Mouse (Mus musculus) heart, adult 11 months (tissue): ENCODE results near the gene Gm28053.
A peak's percentile ranks its signal among the peaks of the same experiment; 100 is the strongest.

Source experiments
- DNase-seq: peaks from one replicate; pipeline ENCODE4 v3.0.0; 2022

Gm28053 gene

DNA sequence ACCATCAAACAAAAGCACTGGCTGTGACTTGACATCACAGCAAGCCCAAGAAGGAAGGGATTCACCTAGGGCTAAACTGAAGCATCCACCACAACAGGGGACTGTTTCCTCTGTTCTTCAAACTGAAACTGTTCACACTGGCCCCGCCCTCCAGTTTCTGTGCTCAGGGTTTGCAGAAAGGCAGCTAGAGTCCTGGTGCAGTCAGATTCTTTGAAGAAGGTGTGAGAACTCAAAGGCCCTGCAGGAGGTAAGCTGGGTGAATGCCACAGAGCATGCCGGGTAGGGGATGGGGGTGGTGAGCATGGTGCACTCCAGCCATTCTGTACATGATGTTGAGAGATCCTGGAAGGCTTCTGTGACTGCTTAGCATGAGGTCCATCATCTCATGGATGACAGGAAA, at the start of gene Gm28053, which contains the start of gene Gimap7:
Gm28053 (plus strand) TSS at position 153 of the 400 bp plus-strand sequence.
Gimap7 (plus strand) TSS at position 167 of the 400 bp plus-strand sequence.
- DNase-seq, result peak; percentile 87

DNA sequence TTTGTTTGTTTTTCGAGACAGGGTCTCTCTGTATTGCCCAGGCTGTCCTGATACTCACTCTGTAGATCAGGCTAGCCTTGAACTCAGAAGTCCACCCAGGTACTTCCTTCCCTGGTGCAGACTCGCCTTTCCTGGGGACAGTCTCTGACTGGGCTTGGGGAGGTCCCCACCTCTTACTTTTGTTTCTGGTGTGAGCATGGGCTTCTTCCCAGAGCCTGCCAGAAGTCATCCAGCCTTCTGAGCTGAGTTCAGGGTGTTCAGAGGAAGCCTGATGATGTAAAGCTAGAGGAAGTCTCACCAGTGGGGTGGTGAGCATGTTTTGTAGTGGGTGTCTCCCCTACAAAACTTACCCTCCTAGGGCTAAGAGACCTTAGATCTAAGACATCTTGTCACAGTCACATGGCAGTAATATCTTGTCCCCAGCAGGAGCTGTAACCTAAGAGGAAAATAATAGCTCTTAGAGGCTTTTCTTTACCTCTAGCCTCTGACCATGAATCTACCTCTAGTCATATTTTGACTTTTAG, 48.9 kb upstream of the Gm28053 start:
- DNase-seq, result peak; percentile 71

DNA sequence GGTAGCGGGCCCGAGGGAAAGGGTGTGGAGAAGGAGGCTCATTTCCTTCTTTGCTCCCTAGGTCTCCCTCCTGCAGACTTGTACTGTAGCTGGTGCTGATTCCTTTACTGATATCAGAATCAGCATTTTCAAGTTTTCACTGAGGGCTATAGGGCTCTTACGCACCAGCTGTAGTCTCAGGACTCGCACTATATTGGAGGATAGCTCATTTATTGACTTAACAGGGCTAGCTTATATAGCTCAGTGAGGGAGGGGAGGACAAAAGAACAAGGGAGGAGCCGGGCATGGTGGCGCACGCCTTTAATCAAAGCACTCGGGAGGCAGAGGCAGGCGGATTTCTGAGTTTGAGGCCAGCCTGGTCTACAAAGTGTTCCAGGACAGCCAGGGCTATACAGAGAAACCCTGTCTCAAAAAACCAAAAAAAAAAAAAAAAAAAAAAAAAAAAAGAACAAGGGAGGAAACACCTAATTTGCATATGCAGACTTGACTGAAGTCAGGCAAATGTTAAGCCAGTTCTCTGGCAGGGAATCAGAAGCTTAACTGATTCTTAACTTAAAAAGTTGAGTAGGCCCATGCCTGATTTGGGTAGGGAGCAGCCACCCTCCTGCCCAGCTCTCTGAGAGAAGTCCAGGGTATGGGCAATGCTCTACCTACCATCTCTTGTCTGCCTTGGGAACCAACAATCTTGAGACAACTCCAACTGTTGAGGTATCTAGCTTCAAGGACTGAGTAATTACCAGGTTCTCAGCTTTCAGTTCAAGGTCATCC, 43.9 kb upstream of the Gm28053 start:
- DNase-seq, result peak; percentile 75

DNA sequence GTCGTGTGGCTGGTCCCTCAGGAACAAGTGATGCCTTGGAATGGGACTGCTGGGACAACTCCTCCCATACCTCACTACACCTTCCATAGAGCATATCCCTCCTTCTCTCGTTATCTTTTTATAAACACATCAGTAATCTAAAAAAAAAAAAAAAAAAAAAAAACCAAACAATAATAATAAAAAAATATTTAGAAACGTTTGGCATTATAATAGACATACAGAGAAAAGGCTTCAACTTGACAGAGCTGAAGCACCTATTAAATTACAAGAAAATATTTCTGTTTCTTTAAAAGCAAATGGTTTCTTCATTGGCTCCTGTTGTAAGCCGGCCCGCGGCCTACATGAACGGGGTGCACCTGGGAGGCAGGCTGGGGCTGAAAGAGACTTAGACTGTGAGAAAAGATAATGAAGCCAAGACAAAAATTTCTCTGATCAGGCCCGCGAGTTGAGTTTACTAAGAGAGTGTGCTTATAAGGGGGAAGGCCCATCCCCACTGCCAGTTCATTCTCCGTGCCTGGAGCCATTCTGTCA, 42.9 kb upstream of the Gm28053 start:
- no peak for DNase-seq

DNA sequence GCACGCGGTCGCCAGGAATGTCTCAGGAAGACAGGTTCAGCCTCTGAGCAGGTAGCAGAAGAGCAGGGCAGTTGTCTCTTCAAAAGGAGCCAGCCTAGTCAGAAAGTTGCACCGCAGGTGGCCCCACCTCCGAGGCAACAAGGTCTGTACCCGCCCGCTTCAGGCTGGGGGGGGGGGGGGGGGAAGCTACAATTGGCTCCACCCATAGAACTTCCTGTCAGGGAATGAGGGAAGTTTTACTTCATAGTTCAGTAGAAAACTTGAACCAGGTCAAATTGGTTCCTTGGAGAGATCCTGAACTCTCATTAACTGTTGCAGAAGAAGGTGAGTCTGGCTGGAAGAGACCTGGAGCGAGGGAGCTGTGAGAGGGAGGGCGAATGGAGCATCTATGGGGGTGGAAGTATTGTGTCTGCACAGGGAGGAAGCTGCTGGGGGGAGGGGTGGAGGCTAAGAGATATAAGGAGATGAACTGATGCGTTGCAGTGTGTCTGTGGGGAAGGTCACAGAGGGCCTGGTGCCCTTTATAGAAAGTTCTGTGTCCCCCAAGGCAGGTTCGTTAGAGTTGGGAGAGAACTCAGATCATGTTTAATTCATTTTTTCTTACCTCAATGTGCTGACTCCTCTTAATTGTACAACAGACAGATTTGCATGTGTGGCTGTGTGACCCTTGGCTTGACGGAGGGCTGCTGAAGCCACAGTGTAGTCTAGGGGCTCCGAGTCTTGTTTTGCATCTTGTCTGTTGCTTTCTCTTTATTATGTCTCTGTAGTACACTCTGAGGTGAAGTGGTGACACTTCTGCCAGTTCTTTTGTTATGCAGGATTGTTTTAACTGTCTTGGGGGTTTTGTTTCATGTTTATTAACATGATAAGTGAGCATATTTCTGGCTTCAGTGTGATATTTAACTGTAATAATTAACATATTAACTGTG, 42.2 kb upstream of the Gm28053 start, which contains the start of gene Gimap9:
Gimap9 (plus strand) TSS at position 199 of the 929 bp plus-strand sequence.
- DNase-seq, result peak; percentile 95

DNA sequence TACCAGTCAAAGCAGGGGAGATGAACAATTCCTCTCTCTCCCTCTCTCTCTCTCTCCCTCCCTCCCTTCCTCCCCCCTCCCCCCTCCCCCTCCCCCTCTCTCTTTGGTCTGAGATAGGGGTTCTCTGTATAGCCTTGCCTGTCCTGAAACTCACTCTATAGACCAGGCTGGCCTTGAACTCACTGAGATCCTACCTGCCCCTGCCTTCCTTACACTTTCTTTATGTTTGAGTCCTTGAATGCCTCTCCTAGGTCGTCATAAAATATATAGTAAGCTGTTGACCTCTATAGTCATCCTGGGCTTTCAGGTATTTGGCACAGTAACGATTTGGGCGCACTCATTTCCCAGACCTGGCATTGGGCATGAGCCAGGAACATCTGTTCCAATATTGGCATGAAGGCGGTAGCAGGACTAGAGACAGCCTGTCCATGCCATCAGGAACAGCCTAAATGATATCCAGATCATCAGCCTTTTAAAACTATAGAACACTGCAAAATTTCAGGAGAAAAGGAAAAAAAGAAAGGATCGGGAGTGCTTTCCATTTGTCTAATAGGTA, 41.5 kb upstream of the Gm28053 start:
- peak; percentile 83 for DNase-seq

DNA sequence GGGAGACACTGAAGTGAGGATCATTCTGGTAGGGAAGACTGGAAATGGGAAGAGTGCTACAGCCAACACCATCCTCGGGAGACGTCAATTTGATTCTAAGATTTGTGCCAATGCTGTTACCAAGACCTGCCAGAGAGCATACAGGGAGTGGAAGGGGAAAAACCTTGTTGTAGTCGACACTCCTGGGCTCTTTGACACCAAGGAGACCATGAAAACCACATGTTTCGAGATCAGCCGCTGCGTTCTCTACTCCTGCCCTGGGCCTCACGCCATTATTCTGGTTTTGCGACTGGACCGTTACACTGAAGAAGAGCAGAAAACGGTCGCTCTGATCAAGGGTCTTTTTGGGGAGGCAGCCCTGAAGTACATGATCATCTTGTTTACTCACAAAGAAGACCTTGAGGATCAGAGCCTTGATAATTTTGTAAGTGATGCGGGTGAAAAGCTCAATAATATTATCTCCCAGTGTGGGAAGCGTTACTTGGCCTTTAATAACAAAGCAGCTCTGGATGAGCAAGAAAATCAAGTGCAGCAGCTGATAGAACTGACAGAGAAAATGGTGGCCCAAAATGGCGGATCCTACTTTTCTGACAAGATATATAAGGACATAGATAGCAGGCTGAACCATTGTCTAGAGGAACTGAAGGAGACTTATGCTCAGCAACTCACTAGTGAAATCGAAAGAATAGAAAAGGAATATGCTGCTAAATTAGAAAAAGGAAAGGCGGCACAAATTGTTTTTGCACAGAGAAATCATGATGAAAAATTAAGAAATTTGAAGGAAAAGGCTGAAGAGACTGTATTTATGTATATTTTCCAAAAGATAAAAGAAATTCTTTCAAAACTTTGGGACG, 40.7 kb upstream of the Gm28053 start:
- DNase-seq, result peak; percentile 84

DNA sequence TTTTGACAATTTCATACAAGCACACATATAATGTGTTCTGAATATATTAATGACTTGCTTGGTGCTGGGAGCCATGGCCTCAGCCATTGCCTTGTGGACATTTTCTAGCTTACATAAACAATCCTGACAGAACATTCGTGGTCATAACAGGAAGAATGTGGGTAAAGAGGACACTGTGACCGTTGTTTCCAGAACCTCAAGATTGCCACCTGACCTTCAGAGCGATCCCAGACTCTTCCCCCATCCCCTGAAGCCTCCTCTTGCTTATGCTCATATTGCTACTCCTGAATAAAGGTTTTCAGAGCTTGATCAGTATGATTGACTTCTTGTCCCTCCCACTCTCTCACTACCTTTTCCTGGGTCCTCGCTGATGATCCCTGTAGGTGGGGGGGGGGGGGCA, 40.0 kb upstream of the Gm28053 start:
- DNase-seq, result peak; percentile 77

DNA sequence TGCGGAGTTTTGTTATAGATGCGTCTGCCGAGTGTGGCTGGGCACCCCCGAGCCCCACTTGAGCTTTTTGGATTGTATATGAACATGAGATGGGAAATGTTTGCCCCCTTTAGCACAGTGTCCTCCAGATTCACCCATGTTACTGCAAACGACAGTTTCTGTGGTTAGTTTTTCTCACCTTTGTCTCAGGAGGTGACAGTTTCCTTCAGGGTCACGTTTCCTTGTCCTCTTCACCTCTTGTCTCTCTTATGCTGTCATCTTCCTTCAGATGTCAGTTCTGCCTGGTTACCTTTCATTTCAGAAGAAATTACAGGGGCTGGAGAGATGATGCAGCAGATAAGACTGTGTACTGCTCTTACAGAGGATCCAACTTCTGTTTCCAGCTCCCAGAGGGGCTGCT, 38.7 kb upstream of the Gm28053 start:
- peak; percentile 66 for DNase-seq

DNA sequence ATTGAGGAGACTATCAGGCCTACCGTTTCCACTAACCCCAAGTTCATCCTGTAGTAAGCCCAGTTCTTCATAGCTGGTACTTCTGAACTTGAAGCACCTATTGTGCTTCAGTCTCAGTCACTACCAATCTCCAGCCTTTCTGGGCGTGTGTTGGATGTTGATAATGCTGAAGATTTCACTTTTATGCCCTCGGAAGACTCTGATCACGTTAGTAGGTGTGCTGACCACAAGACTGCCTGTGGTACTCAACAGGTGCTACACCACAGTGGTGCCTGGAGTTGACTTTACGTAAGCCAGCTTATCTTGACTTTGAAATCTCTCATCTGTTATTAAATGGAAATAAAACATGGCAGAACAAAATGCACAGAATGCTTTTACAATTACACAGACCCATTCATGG, 38.0 kb upstream of the Gm28053 start:
- DNase-seq, result peak; percentile 53

DNA sequence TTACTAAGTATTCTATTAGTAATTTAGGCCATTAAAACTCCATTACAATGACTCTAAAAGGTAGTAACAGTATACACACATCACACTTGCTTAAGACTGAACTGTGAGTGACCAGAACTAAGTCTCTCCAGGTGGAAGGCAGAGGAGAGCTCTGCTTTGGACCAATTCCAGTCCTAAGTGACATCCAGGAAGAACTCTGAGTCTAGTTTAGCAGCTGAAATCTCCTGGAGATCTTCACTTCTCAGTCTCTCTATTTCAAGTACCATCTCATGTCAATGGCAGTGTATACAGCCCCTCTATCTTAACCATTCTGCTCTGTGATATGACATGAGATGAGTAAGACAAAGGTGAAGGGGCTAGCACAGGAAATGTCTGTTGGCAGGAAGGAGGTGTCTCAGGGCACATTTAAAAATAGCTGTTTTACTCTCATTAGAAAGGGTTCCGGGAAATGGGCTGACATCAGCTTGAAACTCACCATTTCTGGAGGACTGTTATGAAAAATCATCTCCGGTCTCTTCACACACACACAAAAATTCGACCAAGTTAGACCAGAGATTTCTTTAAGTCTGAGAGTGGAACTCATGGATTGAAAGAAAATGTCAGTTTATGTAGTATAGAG, 36.8 kb upstream of the Gm28053 start:
- peak; percentile 92 for DNase-seq

DNA sequence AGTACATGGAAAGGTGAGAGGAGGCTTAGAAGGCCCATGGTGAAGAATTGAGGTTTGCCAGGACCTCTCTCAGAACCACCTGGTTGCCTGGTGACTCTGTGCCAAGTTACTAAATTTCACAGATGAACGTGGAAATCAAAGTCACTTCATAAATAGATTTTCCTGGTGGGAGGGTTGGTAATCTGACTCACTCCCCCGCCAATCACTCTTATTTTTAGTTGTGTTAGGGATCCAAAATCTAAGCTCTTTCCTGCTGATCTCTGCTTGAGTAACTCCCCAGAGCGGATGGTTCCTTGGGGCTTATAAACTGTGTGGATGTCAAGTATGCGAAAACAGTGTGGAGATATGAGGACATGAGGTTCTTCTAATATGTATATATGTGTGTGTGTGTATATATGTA, 36.1 kb upstream of the Gm28053 start:
- peak; percentile 84 for DNase-seq

DNA sequence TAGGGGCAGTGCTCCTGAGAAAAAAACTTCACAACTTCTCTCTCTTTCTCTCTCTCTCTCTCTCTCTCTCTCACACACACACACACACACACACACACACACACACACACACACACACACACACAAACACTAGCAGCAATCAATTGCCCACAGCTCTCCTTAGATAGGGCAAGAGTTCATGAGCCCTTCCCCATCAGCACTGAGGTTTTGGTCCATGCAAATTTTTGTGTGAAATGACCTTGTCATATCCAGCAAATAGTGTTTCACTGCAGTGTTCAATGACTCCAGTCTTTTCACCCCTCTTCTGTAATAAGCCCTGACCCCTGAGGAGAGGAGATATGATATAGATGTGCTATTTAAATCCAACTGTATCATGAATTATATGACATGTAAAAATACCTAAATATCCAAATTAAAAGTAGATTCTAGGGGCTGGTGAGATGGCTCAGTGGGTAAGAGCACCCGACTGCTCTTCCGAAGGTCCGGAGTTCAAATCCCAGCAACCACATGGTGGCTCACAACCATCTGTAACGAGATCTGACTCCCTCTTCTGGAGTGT, 35.1 kb upstream of the Gm28053 start:
- DNase-seq, result peak; percentile 23

DNA sequence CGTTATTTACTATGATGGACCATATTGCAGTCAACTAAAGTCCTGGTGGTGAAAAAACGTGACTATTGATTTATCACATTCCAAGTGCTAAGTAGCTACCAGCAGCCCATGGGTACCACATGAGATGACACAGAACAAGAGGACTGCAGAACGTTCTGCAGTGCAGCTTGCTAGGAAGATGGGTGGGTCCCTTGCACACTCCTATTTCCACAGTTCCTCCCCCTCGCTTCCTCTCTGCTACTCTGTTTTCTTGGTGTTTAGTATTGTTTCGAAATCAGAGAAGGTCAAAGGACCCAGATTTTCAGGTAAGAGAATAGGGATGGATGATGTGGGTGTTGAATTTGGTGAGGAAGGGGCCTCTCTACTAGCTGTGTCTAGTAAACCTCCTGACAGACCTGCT, 34.1 kb upstream of the Gm28053 start, which contains the start of gene Gimap4:
Gimap4 (plus strand) TSS at position 231 of the 400 bp plus-strand sequence.
- peak; percentile 95 for DNase-seq

DNA sequence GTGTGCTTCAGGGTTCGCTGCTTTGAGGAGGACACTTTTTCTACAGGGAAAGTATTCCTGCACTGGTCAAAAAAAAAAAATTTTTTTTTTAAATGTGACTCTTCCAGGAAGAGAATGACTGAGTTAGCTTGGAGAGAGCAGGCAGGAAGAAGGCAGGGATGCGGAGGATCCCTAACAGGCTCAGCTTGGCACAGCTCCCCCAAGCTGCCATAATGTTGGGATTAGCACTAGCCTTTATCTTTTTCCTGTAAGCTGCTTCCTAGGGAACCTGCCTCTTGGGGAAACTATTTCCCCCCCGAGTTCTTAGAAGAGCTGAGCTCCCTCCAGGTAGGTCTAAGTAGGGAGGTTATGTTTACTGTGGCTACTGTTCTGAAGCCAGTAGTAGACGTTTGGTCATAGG, 33.6 kb upstream of the Gm28053 start:
- peak; percentile 94 for DNase-seq

DNA sequence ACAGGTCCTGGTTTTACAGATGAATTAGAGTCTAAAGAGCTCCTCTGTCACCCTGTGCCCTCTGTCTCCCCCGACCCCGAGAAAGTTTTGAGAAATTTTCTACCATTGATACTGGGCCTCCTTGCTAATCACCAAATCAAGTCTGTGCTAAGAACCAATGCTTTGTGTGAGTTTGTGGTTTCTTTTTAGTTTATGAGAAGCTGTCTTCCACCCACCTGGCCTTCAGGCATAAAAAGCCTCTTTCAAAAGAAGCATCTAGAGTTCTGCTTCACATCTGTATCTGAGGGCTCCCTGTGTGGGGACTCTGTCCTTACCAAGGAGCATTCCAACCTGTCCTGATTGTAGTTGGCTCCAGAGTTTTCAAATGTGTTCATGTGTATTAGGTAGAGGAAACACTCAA, 33.2 kb upstream of the Gm28053 start:
- no peak for DNase-seq

DNA sequence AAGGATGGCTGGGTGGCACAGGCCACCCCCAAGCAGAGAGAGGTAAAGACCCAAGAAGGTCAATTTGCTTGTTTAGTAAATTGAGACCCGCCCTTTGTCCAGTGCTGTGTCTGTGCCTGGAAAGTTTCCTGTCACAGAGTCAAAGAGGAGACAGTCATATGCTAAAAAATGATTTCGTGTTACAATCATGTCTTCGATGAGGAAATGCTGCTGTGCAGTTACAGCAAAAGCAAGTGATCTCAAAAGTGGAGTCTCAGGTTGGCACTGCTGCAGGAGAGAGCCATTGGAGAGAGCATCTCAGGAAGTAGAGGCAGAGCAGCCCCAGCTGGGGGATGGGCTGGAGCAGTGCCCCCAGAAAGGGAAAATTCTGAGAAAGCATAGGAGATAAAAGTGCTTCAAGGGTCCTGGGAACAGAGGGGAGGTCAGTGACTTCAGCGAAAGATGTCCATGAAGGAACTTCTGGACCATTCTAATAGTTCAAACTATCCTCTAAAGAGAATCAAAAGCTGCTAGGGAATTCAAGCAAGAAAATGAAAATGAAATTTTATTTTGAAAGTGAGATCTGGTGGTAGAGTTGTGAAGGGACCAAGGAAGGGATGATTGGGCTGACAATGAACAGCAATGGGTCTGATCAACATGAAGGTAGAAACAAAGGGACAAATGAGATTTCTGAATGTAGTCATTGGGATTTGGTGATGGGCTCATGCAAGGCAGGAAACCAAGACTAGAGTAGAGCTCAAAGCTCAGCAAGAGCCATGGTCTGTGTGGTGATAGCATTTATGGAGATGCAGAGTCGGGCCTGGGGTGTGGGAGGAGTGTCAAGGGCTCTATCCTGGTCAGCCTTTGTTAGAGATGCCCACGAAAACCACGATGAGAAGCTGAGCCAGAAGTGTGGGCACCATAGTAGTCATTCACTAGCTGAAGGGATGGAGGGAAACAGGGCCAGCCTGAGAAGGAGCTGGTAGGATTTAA, 32.4 kb upstream of the Gm28053 start:
- peak; percentile 89 for DNase-seq

DNA sequence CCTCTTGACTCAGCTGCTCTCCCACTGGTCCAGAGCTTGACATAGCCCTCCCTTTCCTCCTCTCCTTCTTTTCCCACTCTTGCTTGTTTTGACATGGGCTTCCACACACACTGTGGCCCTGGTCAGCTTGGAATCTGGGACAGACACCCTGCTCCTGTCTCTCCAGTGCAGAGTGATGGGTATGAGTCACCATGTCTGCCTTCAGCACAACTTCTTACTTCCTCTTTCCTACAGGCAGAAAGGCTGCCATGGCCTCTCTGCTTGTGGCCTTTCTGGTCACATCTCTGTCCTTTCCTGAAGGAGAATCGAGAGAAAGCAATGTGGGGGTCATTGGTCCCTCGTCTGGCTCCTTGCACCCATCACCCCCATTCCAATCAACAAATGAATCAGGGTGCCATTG, 31.3 kb upstream of the Gm28053 start:
- peak; percentile 91 for DNase-seq

DNA sequence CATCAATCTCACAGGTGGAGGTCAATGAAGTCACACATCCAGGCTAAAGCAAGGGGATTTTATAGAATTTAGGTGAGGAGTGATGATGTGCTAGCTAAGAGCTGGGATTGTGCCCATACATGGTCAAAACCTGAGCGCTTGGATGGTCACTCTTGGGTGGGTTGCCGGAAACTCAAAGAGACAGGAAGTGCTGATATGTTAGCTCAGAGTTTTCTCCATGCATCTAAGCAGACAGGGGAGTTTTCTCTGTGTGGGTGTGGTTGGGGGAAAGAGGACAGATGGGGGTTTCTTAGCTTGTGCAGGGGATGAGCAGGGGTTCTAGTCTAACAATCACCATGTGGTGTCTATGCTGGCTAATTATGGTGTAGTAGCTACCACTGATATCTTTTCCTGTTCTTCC, 29.1 kb upstream of the Gm28053 start:
- peak; percentile 91 for DNase-seq

DNA sequence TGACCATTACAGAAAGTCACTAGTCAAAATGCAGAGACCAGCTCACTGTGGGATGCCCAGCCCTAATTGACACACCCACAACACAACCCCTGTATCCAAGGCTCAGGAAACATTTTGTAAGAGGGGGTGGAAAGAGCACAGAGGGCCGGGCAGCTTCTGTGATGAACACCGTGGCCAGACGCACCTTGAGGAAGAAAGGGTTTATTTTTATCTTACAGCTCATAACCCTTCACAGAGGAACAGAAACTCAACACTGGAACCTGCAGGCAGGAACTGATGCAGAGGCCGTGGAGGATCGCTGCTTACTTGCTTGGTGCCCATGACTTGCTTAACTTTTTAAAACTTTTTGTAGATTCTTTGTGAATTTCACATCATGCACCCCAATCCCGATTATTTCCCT, 25.4 kb upstream of the Gm28053 start:
- DNase-seq, result peak; percentile 78
